Mouse (Mus musculus) megakaryocyte, embryonic 14.5 days (primary cell): ENCODE results near the gene Plscr2.

Source experiments
- FLI1 ChIP-seq: IDR thresholded peaks from 2 replicates; pipeline ENCODE4 v1.6.1; 2012; ENCODE audit warnings: low read length, inconsistent platforms, mixed read lengths
- GATA1 ChIP-seq: IDR thresholded peaks from 3 replicates; pipeline ENCODE4 v1.6.1; 2012; ENCODE audit warnings: mixed read lengths, low read length, inconsistent platforms, borderline replicate concordance

- TF ChIP-seq GATA1 (no peak), FLI1 (no peak)
Measured at GRCm38 (mm10) chr9:92326813-92327212, 51.4 kb downstream of the Plscr2 start.
